Mouse (Mus musculus): ENCODE results near the gene Cisd3.
A peak's percentile ranks its signal among the peaks of the same experiment; 100 is the strongest.
"Not testable (repeated sequence)": the region's sequence is repeated elsewhere in the genome, so short reads cannot be mapped to it uniquely, and the experiment has no call there.

Cisd3 gene

GRCm38 (mm10) chr11:97714356-97714755, 28.7 kb downstream of the Cisd3 start:
- DNase-seq, result no peak

- peak; percentile 35 for DNase-seq
Measured at GRCm38 (mm10) chr11:97714784-97715760, 29.4 kb downstream of the Cisd3 start.

DNA sequence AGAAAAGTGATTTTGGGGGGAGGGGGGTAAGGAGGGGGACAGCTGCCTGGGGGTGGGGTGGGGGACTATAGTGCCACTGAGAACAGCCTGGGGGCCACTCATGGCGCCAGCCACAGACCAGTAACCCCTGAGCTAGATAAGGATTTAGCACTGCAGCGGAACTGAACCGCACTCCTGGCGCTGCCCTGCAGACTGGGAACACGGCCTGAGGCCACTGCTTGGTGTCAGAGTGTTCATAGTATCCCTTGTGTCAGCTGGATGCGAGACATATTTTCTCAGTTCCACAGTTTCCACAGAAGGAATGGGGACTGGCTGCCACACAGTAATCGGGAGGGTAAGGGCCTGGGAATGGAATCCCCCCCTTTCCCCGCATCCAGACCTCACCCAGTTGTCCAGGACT, 30.4 kb downstream of the Cisd3 start:
- no peak for DNase-seq

DNA sequence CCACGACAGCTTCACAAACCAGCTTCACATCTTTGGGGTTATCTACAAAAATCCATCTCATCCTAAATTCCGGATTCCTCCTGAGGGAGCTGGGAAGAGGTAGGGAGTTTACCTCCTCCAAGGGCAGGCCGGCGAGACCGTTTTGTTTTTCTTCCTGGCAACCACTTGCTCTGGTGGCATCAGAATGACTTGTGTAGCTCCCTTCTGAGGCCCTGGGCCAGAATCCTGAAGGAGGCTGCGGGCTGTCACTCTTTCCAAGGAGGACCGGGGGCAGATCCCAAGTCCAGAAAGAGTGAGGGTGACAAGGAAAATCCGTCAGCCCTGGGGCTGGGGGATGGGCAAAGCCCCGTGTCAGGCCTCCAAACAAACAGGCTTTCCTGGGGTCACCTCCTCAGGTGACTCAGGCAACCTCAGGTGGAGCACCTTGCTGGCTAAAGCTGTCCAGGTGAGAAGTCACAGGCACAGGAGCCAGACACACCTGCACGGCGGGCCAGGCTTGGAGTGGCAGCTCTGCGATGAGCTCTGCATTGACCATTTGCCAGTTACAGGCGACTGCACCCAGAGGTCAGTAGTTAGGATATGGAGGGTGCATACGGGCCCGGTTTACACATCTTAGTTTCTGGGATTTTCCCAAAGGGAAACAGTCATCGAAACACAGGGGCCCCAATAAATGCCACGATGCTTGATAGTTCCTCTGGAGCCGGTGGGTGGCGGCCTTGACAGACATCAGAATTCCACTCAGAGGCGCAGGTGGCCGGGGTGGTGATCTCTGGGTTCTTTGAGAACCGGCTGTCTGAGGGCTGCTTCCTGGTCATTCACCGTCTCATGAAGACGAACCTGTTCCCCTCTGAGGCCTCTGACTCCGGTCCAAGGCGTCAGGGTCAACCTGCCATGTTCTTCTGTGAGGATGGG, 32.0 kb downstream of the Cisd3 start:
- no peak for DNase-seq

- DNase-seq, result no peak
Measured at GRCm38 (mm10) chr11:97718281-97718860, 32.7 kb downstream of the Cisd3 start.

- DNase-seq, result no peak
Measured at GRCm38 (mm10) chr11:97719041-97719440, 33.4 kb downstream of the Cisd3 start.

GRCm38 (mm10) chr11:97721338-97721737, 35.7 kb downstream of the Cisd3 start:
- DNase-seq, result no peak

GRCm38 (mm10) chr11:97723709-97724108, 38.1 kb downstream of the Cisd3 start:
- peak; percentile 49 for DNase-seq

GRCm38 (mm10) chr11:97728311-97728710, 42.7 kb downstream of the Cisd3 start:
- no peak for DNase-seq

DNA sequence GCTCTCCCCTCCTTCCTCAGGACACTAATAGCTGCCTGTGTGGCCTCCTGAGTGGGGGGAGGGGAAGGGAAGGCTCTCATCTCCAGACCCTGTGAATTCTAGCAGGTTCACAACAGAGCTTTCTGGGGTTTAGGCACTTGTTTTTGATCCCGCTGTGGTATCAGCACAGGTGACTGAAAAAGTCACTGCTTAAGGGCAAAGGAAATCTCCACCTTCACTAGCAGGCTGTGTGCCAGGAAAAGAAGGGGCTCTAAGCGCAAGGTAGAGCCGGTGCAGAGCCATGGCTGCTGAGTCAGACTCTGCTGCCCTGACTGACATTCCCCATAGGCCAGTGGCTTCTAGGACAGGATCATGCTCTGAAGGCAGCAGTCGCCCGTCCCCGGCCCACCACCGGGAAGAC, 43.1 kb downstream of the Cisd3 start:
- no peak for DNase-seq

- DNase-seq, result no peak
Measured at GRCm38 (mm10) chr11:97733689-97734088, 48.1 kb downstream of the Cisd3 start.

- not testable (repeated sequence) for DNase-seq
Measured at GRCm38 (mm10) chr11:97734810-97735209, 49.2 kb downstream of the Cisd3 start.

GRCm38 (mm10) chr11:97736645-97737044, 51.0 kb downstream of the Cisd3 start:
- DNase-seq, result no peak

DNA sequence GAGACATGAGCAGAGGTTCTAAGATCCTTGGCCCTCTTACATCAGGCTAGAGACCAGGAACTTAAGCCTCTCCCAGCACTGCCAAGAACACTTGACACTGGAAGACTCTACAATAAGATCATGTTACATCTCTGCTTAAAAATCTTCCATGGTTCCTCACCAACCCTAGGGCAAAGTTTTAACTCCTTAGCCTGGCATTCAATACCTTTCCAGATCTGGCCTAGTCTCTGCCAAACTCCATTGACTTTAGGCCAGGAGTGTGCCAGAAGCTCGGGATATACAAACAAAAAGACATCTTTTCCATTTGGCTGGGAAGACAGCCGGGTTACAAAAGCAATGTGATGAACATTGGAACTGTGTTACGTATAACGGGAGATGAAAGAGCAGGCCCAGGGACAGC, 52.0 kb downstream of the Cisd3 start:
- no peak for DNase-seq
